Mouse (Mus musculus): ENCODE results near the gene Astn2. TPM values are rescaled to one million over a fixed set of nuclear protein-coding genes. Genes with fewer than 3 reads are reported as not detected.

Gene Astn2
- polyA plus RNA-seq, 1 experiment = 1.1 TPM

- TF ChIP-seq CTCF (IDR thresholded peaks at IDR 0.05; ENCODE audit: control insufficient read depth, insufficient read depth, low read length) (no peak), POLR2A (IDR thresholded peaks at IDR 0.05; ENCODE audit: borderline replicate concordance, control insufficient read depth, low read depth, low read length) (no peak)
- Histone ChIP-seq H3K27ac (ENCODE audit: control insufficient read depth, insufficient read depth, low read depth, low read length, poor library complexity) (no peak overlapping the region), H3K4me1 (ENCODE audit: control insufficient read depth, insufficient read depth, low read length) (no peaks in the 10 kb centered on the region), H3K4me3 (replicated peaks; ENCODE audit: control insufficient read depth, low read depth, low read length) (no peak overlapping the region)
- WGBS = 80% methylated on average over 2 of the region's 2 CpGs
These were observed 640.6 kb downstream of the Astn2 start for GRCm38 (mm10) chr4:65763823-65764222.

- H3K4me1 ChIP-seq (ENCODE audit: control insufficient read depth, insufficient read depth, low read length) = no peaks in the 10 kb centered on the region
- H3K4me3 ChIP-seq (replicated peaks; ENCODE audit: control insufficient read depth, low read depth, low read length) = no peak overlapping the region
- no peak for TF ChIP-seq CTCF (IDR thresholded peaks at IDR 0.05; ENCODE audit: control insufficient read depth, insufficient read depth, low read length)
- TF ChIP-seq POLR2A (IDR thresholded peaks at IDR 0.05; ENCODE audit: borderline replicate concordance, control insufficient read depth, low read depth, low read length) = no peak
- H3K27ac ChIP-seq (ENCODE audit: control insufficient read depth, insufficient read depth, low read depth, low read length, poor library complexity) = no peak overlapping the region
- 78% methylated on average over 3 of the region's 3 CpGs for WGBS
These were observed 642.3 kb downstream of the Astn2 start for GRCm38 (mm10) chr4:65762116-65762515.

GRCm38 (mm10) chr4:65761658-65762057 lies 642.8 kb downstream of the Astn2 start:
- Histone ChIP-seq H3K27ac (ENCODE audit: control insufficient read depth, insufficient read depth, low read depth, low read length, poor library complexity) (no peak overlapping the region), H3K4me1 (ENCODE audit: control insufficient read depth, insufficient read depth, low read length) (no peaks in the 10 kb centered on the region), H3K4me3 (replicated peaks; ENCODE audit: control insufficient read depth, low read depth, low read length) (no peak overlapping the region)
- no peak for TF ChIP-seq CTCF (IDR thresholded peaks at IDR 0.05; ENCODE audit: control insufficient read depth, insufficient read depth, low read length)
- no peak for TF ChIP-seq POLR2A (IDR thresholded peaks at IDR 0.05; ENCODE audit: borderline replicate concordance, control insufficient read depth, low read depth, low read length)
- 74% methylated on average over 3 of the region's 3 CpGs for WGBS

- Histone ChIP-seq H3K27ac (ENCODE audit: control insufficient read depth, insufficient read depth, low read depth, low read length, poor library complexity) (no peak overlapping the region), H3K4me1 (ENCODE audit: control insufficient read depth, insufficient read depth, low read length) (no peaks in the 10 kb centered on the region), H3K4me3 (replicated peaks; ENCODE audit: control insufficient read depth, low read depth, low read length) (no peak overlapping the region)
- WGBS = 64% methylated on average over 1 of the region's 1 CpGs
- TF ChIP-seq POLR2A (IDR thresholded peaks at IDR 0.05; ENCODE audit: borderline replicate concordance, control insufficient read depth, low read depth, low read length) (no peak), CTCF (IDR thresholded peaks at IDR 0.05; ENCODE audit: control insufficient read depth, insufficient read depth, low read length) (no peak)
These were observed 645.6 kb downstream of the Astn2 start for GRCm38 (mm10) chr4:65758875-65759201.

- 67% methylated on average over 5 of the region's 5 CpGs for WGBS
- H3K4me3 ChIP-seq (replicated peaks; ENCODE audit: control insufficient read depth, low read depth, low read length) = no peak overlapping the region
- TF ChIP-seq CTCF (IDR thresholded peaks at IDR 0.05; ENCODE audit: control insufficient read depth, insufficient read depth, low read length) (no peak), POLR2A (IDR thresholded peaks at IDR 0.05; ENCODE audit: borderline replicate concordance, control insufficient read depth, low read depth, low read length) (no peak)
- no peak overlapping the region for H3K27ac ChIP-seq (ENCODE audit: control insufficient read depth, insufficient read depth, low read depth, low read length, poor library complexity)
- H3K4me1 ChIP-seq (ENCODE audit: control insufficient read depth, insufficient read depth, low read length) = no peaks in the 10 kb centered on the region
These were observed 646.1 kb downstream of the Astn2 start for GRCm38 (mm10) chr4:65758174-65758874.

GRCm38 (mm10) chr4:65752941-65753340 lies 651.5 kb downstream of the Astn2 start:
- Histone ChIP-seq H3K4me3 (replicated peaks; ENCODE audit: control insufficient read depth, low read depth, low read length) (no peak overlapping the region), H3K27ac (ENCODE audit: control insufficient read depth, insufficient read depth, low read depth, low read length, poor library complexity) (no peak overlapping the region), H3K4me1 (ENCODE audit: control insufficient read depth, insufficient read depth, low read length) (no peaks in the 10 kb centered on the region)
- TF ChIP-seq CTCF (IDR thresholded peaks at IDR 0.05; ENCODE audit: control insufficient read depth, insufficient read depth, low read length) (no peak), POLR2A (IDR thresholded peaks at IDR 0.05; ENCODE audit: borderline replicate concordance, control insufficient read depth, low read depth, low read length) (no peak)
- WGBS = 51% methylated on average over 3 of the region's 3 CpGs

- H3K4me3 ChIP-seq (replicated peaks; ENCODE audit: control insufficient read depth, low read depth, low read length) = no peak overlapping the region
- no peak overlapping the region for H3K27ac ChIP-seq (ENCODE audit: control insufficient read depth, insufficient read depth, low read depth, low read length, poor library complexity)
- H3K4me1 ChIP-seq (ENCODE audit: control insufficient read depth, insufficient read depth, low read length) = no peaks in the 10 kb centered on the region
- TF ChIP-seq CTCF (IDR thresholded peaks at IDR 0.05; ENCODE audit: control insufficient read depth, insufficient read depth, low read length) = no peak
- no peak for TF ChIP-seq POLR2A (IDR thresholded peaks at IDR 0.05; ENCODE audit: borderline replicate concordance, control insufficient read depth, low read depth, low read length)
These were observed 659.6 kb downstream of the Astn2 start for GRCm38 (mm10) chr4:65744788-65745187.

- WGBS = 62% methylated on average over 5 of the region's 5 CpGs
These were observed 660.3 kb downstream of the Astn2 start for GRCm38 (mm10) chr4:65744088-65744610.

More at GRCm38 (mm10) chr4:65744088-65744610, 660.3 kb downstream of the Astn2 start:
- TF ChIP-seq POLR2A (IDR thresholded peaks at IDR 0.05; ENCODE audit: borderline replicate concordance, control insufficient read depth, low read depth, low read length) (no peak), CTCF (IDR thresholded peaks at IDR 0.05; ENCODE audit: control insufficient read depth, insufficient read depth, low read length) (no peak)
- Histone ChIP-seq H3K27ac (ENCODE audit: control insufficient read depth, insufficient read depth, low read depth, low read length, poor library complexity) (no peak overlapping the region), H3K4me1 (ENCODE audit: control insufficient read depth, insufficient read depth, low read length) (no peaks in the 10 kb centered on the region), H3K4me3 (replicated peaks; ENCODE audit: control insufficient read depth, low read depth, low read length) (no peak overlapping the region)

Measured in bone marrow, adult 2 months (tissue).